Mouse (Mus musculus) neural tube, embryonic 11.5 days (tissue): ENCODE data around the gene Ndufaf5. TPM values are rescaled to one million over a fixed set of nuclear protein-coding genes. Genes with fewer than 3 reads are reported as not detected.

Experiments
- ATAC-seq: fragments of 200-750 bp; cut with Nextera tagmentation; 2 replicates; pipeline ENCODE4 v1.8.0; 2017; ENCODE audit warnings: moderate number of reproducible peaks, mild to moderate bottlenecking, moderate TSS enrichment, moderate library complexity; ENCODE audit not compliant: insufficient read depth, low FRiP score, low TSS enrichment
- DNase-seq: peaks from one replicate; pipeline ENCODE4 v3.0.0-alpha.2; 2015; ENCODE audit warnings: low spot score
- H3K27ac ChIP-seq: fragments of 300-500 bp; sonication (generic); 2 replicates; pipeline ENCODE4 v1.5.1; 2014; ENCODE audit warnings: low read depth, mild to moderate bottlenecking, low read length
- H3K27me3 ChIP-seq: fragments of 300-500 bp; sonication (generic); 2 replicates; pipeline ENCODE4 v1.6.1; 2014; ENCODE audit warnings: mild to moderate bottlenecking, low read length, mixed read lengths; ENCODE audit not compliant: control insufficient read depth, insufficient read depth
- H3K36me3 ChIP-seq: fragments of 300-500 bp; sonication (generic); 2 replicates; pipeline ENCODE4 v1.6.1; 2014; ENCODE audit warnings: mild to moderate bottlenecking, low read length, moderate library complexity, mixed read lengths; ENCODE audit not compliant: control insufficient read depth, insufficient read depth
- H3K4me1 ChIP-seq: fragments of 300-500 bp; sonication (generic); 2 replicates; pipeline ENCODE4 v1.6.1; 2014; ENCODE audit warnings: low read length, mixed read lengths; ENCODE audit not compliant: control insufficient read depth, insufficient read depth
- H3K4me2 ChIP-seq: fragments of 300-500 bp; sonication (generic); 2 replicates; pipeline ENCODE4 v1.6.1; 2014; ENCODE audit warnings: low read depth, mild to moderate bottlenecking, moderate library complexity
- H3K4me3 ChIP-seq: fragments of 300-500 bp; sonication (generic); 2 replicates; pipeline ENCODE4 v1.5.1; 2014; ENCODE audit warnings: low read depth, low read length
- H3K9ac ChIP-seq: fragments of 300-500 bp; sonication (generic); 2 replicates; pipeline ENCODE4 v1.6.1; 2014; ENCODE audit warnings: mild to moderate bottlenecking, low read length
- H3K9me3 ChIP-seq: fragments of 300-500 bp; sonication (generic); 2 replicates; pipeline ENCODE4 v1.6.1; 2016; ENCODE audit warnings: low read length; ENCODE audit not compliant: control insufficient read depth
- WGBS: fragments of 180-500 bp; shearing (Covaris S2); extraction: QIAGEN DNeasy Blood & Tissue Kit; methylation state at CpG from one replicate; pipeline ENCODE4 v1.1.7; 2014; 5-methylcytosine and 5-hydroxymethylcytosine counted together
- polyA plus RNA-seq: library from polyadenylated mRNA; unstranded; fragments of >200 nt; fragmentation: Nextera tagmentation; extraction: Ambion mirVana; gene quantifications from 2 replicates; pipeline ENCODE4 v1.2.1, GENCODE M21; 2014

Ndufaf5 gene
- polyA plus RNA-seq, 1 experiment from 2014 or later = 31.6 TPM

DNA sequence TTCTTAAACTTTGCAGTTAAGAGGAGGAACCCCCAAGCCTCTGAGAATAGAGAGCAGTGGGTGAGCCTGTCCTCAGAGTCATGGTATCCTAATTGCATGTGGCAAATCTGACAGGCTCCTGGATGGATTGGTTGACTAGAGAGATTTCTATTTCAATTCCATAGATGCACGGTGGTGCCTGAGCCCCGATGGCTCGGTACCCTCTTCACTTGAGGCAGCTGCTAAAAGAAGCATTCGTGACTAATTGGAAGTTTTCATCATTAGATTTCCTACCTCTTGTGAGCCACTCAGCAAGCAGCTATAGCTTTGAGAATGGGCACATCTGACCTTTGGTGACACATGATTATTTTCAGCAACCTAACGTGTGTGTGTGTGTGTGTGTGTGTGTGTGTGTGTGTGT is 71.9 kb downstream of the Ndufaf5 start:
- ATAC-seq = no peak
- no peaks in the 10 kb centered on the region for H3K36me3 ChIP-seq
- WGBS = 85% methylated on average over 5 of the region's 5 CpGs

DNA sequence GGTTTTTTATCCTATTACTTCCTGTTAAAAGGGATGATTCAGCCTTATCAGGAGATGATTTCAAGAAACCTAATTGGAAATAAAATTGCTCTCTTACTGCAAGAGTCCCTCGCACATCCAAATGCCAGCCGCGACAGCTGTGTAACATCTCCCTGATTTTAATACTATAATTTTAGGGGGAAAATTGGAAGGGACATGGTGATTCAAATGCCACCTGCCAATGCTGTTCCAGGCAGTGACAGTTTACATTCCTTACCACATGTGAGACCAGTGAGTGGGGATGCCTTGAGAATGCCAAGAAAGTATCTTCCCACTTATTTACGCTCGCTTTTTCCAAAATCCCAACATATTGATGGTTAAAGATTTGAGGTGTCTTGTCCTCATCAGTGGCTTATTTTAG is 72.7 kb downstream of the Ndufaf5 start:
- no peak for ATAC-seq
- no peak overlapping the region for H3K4me2 ChIP-seq
- H3K4me1 ChIP-seq = no peaks in the 10 kb centered on the region
- no peaks in the 10 kb centered on the region for H3K27me3 ChIP-seq
- no peak overlapping the region for H3K27ac ChIP-seq
- WGBS = 93% methylated on average over 5 of the region's 5 CpGs
- no peaks in the 10 kb centered on the region for H3K36me3 ChIP-seq
- no peak overlapping the region for H3K4me3 ChIP-seq
- DNase-seq = no peak
- no peaks in the 10 kb centered on the region for H3K9me3 ChIP-seq
- H3K9ac ChIP-seq = no peak overlapping the region

More for the DNA sequence above, 71.9 kb downstream of the Ndufaf5 start:
- no peak overlapping the region for H3K27ac ChIP-seq
- no peaks in the 10 kb centered on the region for H3K4me1 ChIP-seq
- no peak for DNase-seq
- no peaks in the 10 kb centered on the region for H3K27me3 ChIP-seq
- H3K4me3 ChIP-seq = no peak overlapping the region
- H3K4me2 ChIP-seq = no peak overlapping the region
- H3K9me3 ChIP-seq = no peaks in the 10 kb centered on the region
- no peak overlapping the region for H3K9ac ChIP-seq

Other genes starting within 250 kb of the Ndufaf5 start
- gene Tasp1, start 103.8 kb upstream of the Ndufaf5 start, polyA plus RNA-seq = 15.1 and 15.3 TPM in 2 replicates
- not detected in 2 replicates for gene Gm17374, start 18.6 kb upstream of the Ndufaf5 start, polyA plus RNA-seq
- gene Esf1, start 85 bp upstream of the Ndufaf5 start, polyA plus RNA-seq = 27.5 and 29.5 TPM in 2 replicates
- not detected in 2 replicates for gene Sel1l2, start 219.1 kb downstream of the Ndufaf5 start, polyA plus RNA-seq
- gene Macrod2, start 224.7 kb downstream of the Ndufaf5 start, polyA plus RNA-seq = 46.0 and 50.0 TPM in 2 replicates